Mouse (Mus musculus) gastrocnemius, adult 18-20 months (tissue): ENCODE measurements around the gene Fam111a. TPM values are rescaled to one million over a fixed set of nuclear protein-coding genes. Genes with fewer than 3 reads are reported as not detected.

Source experiments
- DNase-seq: peaks from one replicate; pipeline ENCODE4 v3.0.0; 2021; ENCODE audit warnings: low spot score
- total RNA-seq, 2 experiments: library from RNA; stranded (reverse); gene quantifications; 2 replicates each; pipeline ENCODE4 v1.2.3; 2021

Gene Fam111a
- total RNA-seq, 2 experiments from 2014 or later = 1.3 to 2.7 TPM

DNA sequence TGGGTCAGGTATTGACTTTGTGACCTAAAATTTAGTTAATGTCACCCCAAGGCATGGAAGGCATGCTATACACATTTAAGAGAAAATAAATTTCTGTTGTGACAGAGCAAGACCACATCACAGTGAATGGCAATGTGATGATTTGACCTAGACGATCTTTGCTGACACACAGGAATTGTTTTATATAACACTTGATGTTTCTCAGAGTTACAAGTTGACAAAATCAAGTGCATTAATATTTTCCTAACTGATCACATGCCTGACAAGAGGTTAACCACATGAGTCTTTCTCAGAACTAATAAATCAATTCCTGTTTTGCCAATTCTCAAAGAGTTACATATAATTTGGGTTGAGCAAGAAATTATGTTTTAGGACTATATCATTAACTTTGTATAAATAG lies 68.1 kb downstream of the Fam111a start:
- DNase-seq = no peak

DNA sequence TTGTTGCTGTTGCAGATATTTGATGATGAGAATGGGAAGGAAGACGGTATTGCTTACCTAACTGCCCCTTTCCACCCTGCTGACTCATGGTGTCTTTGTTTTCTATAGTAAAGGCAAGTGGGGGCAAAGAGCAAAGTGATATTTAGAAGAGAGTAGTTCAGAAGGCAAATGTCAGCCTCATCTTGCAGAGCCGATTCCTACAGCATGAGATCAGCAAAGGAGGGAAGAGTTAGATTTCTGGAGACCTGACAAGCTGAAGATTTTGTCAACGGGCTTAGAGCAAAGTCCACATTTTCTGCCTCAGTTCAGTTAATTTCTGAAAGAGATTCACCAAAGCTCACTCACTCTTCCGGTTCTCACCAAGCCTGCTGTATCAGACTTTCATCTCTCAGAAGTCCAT lies 87.6 kb downstream of the Fam111a start, which contains the start of gene Glyat:
TSS of gene Glyat (plus strand) at position 133 of the 400 bp plus-strand sequence.
- no peak for DNase-seq

DNA sequence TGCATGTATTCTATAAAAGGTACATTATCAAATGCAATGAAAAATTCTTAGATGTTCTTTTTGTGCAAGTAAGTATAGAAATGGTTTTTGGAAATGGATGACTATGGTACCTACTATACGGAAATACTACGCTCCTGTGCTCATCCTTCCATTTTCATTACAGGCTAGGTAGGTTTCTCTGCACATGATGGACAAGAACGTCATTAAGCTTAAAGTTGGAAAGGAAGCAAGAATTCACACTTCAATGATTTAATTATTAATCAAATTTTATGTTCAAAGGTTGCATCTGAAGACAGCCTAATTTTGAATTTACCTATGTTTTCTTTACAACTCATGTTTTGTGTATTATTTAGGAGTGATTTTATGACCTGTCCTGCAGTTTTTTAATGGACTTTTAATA lies 88.7 kb downstream of the Fam111a start:
- DNase-seq = no peak

DNA sequence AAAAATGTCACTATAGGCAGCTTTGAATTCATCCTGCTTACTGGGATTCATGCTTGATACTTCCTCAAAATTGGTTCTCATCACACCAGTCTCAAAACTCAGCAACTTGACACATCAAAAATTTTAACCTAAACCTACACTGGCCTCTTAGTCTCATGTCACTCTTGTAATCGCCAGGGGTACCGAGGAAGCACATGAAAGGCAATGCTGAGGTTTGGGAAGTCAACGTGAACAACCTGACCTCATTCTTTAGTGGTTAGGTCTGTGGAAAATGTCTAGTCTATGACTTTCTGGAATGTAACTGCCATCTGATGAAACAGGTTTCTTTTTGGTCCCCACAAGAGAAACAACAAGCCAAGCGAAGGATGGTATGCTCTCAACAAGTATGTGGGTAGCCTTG lies 89.4 kb downstream of the Fam111a start:
- DNase-seq = no peak

- DNase-seq = no peak
These were observed 91.3 kb downstream of the Fam111a start for GRCm38 (mm10) chr19:12636863-12637262.

GRCm38 (mm10) chr19:12638049-12638448 lies 92.5 kb downstream of the Fam111a start:
- DNase-seq = no peak

Other genes with a start within 250 kb of the Fam111a start
- not detected for gene Olfr1436, start 246.6 kb upstream of the Fam111a start, total RNA-seq
- not detected for gene Olfr1437, start 220.6 kb upstream of the Fam111a start, total RNA-seq
- gene Olfr1438-ps1, start 209.8 kb upstream of the Fam111a start, total RNA-seq = not detected
- gene Olfr1440, start 158.5 kb upstream of the Fam111a start, total RNA-seq = not detected
- not detected for gene Olfr1441, start 128.3 kb upstream of the Fam111a start, total RNA-seq
- not detected for gene Pfpl, start 117.8 kb upstream of the Fam111a start, total RNA-seq
- gene Mpeg1, start 85.0 kb upstream of the Fam111a start, total RNA-seq = 1 to 10 TPM in 1 of 2 experiments, under 1 TPM in 1; 0.80 to 1.6 TPM
- 1 to 10 TPM; 2.9 to 3.7 TPM for gene Dtx4, start 44.3 kb upstream of the Fam111a start, total RNA-seq
- gene Gm4952, start 54.2 kb downstream of the Fam111a start, total RNA-seq = not detected
- gene Glyat, start 87.6 kb downstream of the Fam111a start, total RNA-seq = not detected
- not detected for gene Olfr1442, start 124.7 kb downstream of the Fam111a start, total RNA-seq
- gene Olfr1443, start 132.4 kb downstream of the Fam111a start, total RNA-seq = not detected
- gene Keg1, start 150.0 kb downstream of the Fam111a start, total RNA-seq = under 1 TPM; 0.14 to 0.39 TPM
- 1 to 10 TPM; 1.8 to 2.0 TPM for gene Cntf, start 219.9 kb downstream of the Fam111a start, total RNA-seq